ENCODE assay signal across 8 mouse cellular contexts in genomic region chr8:88696228-88696627, GRCm38 (mm10). TPM values are rescaled to one million over a fixed set of nuclear protein-coding genes. Genes with fewer than 3 reads are reported as not detected.
A peak's percentile ranks its signal among the peaks of the same experiment; 100 is the strongest.
DNase-seq lines count a peak whose midpoint lies in the region; ATAC-seq and TF ChIP-seq lines count a peak whose summit lies in the region.

No protein-coding gene starts in this region.

- no peak for DNase-seq in kidney, adult 2 months
- DNase-seq in kidney, adult 11 months: no peak
- peak; percentile 41 to 49 for DNase-seq in cerebellum, adult 2 months
- no peak for DNase-seq in heart, postnatal 0 days (ENCODE audit: low spot score)
- DNase-seq in liver, postnatal 0 days: no peak
- DNase-seq in right cerebral cortex, postnatal 36 days (ENCODE audit: low spot score in 2 of 2): no peak
- DNase-seq in spleen, postnatal 10 days (ENCODE audit: low spot score in 2 of 2): no peak
- no peak for DNase-seq in spleen, postnatal 14 days (ENCODE audit: low spot score in 2 of 2)

- no peak for TF ChIP-seq POLR2A in kidney, adult 2 months (IDR thresholded peaks at IDR 0.05; ENCODE audit: low read depth, low read length)
- TF ChIP-seq POLR2A in cerebellum, adult 2 months (IDR thresholded peaks at IDR 0.05; ENCODE audit: borderline replicate concordance, insufficient read depth, low read length): no peak

- peak overlapping the region; percentile 4; the same call in 1 of the 2 replicates for H3K27ac ChIP-seq in kidney, adult 2 months (ENCODE audit: insufficient read depth, low read depth, low read length)
- no peak overlapping the region for H3K27ac ChIP-seq in cerebellum, adult 2 months (ENCODE audit: insufficient read depth, low read length)
- no peak overlapping the region for H3K27ac ChIP-seq in heart, postnatal 0 days (ENCODE audit: low read depth)
- peak overlapping the region; percentile 4; the same call in 1 of the 2 replicates for H3K27ac ChIP-seq in liver, postnatal 0 days (ENCODE audit: low read depth)

- H3K36me3 ChIP-seq in kidney, adult 2 months (ENCODE audit: control insufficient read depth, insufficient read depth, low read length): no peaks in the 10 kb centered on the region
- no peaks in the 10 kb centered on the region for H3K36me3 ChIP-seq in heart, postnatal 0 days (replicated peaks; ENCODE audit: control insufficient read depth, insufficient read depth, low read length)
- H3K36me3 ChIP-seq in liver, postnatal 0 days (replicated peaks; ENCODE audit: insufficient read depth, low read length): no peaks in the 10 kb centered on the region

- no peak overlapping the region for H3K9ac ChIP-seq in heart, postnatal 0 days (replicated peaks; ENCODE audit: low read depth, low read length)
- H3K9ac ChIP-seq in liver, postnatal 0 days (replicated peaks): no peak overlapping the region

- H3K27me3 ChIP-seq in kidney, adult 2 months (replicated peaks; ENCODE audit: control insufficient read depth, insufficient read depth, low read length): no peaks in the 10 kb centered on the region
- no peaks in the 10 kb centered on the region for H3K27me3 ChIP-seq in cerebellum, adult 2 months (ENCODE audit: control insufficient read depth, insufficient read depth, low read length)
- H3K27me3 ChIP-seq in heart, postnatal 0 days (ENCODE audit: control insufficient read depth, insufficient read depth, low read length): no peaks in the 10 kb centered on the region
- no peaks in the 10 kb centered on the region for H3K27me3 ChIP-seq in liver, postnatal 0 days (ENCODE audit: insufficient read depth, low read length)

- H3K4me3 ChIP-seq in kidney, adult 2 months (ENCODE audit: insufficient read depth, low read depth, low read length): peak overlapping the region; percentile 25
- peak overlapping the region; percentile 60 for H3K4me3 ChIP-seq in cerebellum, adult 2 months (replicated peaks; ENCODE audit: insufficient read depth, low read depth, low read length)
- H3K4me3 ChIP-seq in heart, postnatal 0 days (ENCODE audit: low read depth, low read length): peak overlapping the region; percentile 83
- H3K4me3 ChIP-seq in liver, postnatal 0 days (ENCODE audit: low read depth, low read length): peak overlapping the region; percentile 90

- no peak for ATAC-seq in heart, postnatal 0 days (ENCODE audit: insufficient read depth, low read depth)
- ATAC-seq in liver, postnatal 0 days: no peak

- H3K4me1 ChIP-seq in kidney, adult 2 months (ENCODE audit: control insufficient read depth, insufficient read depth, low read length): peaks cover 8% of the 10 kb centered on the region; the same call in 1 of the 2 replicates
- H3K4me1 ChIP-seq in cerebellum, adult 2 months (ENCODE audit: control insufficient read depth, insufficient read depth, low read length): peaks cover 2% of the 10 kb centered on the region; the same call in 1 of the 2 replicates
- peaks cover 6% of the 10 kb centered on the region; the same call in 1 of the 2 replicates for H3K4me1 ChIP-seq in heart, postnatal 0 days (ENCODE audit: control insufficient read depth, insufficient read depth)
- H3K4me1 ChIP-seq in liver, postnatal 0 days (ENCODE audit: insufficient read depth): peaks cover 12% of the 10 kb centered on the region

- TF ChIP-seq EP300 in heart, postnatal 0 days (IDR thresholded peaks at IDR 0.05; ENCODE audit: low read depth): no peak
- no peak for TF ChIP-seq EP300 in liver, postnatal 0 days (IDR thresholded peaks at IDR 0.05; ENCODE audit: low read depth)

- TF ChIP-seq CTCF in kidney, adult 2 months (conservative IDR thresholded peaks at IDR 0.05; ENCODE audit: insufficient read depth, insufficient read length, low read depth, low read length): no peak
- no peak for TF ChIP-seq CTCF in cerebellum, adult 2 months (IDR thresholded peaks at IDR 0.05; ENCODE audit: borderline replicate concordance, insufficient read depth, low read depth, low read length)
- TF ChIP-seq CTCF in heart, postnatal 0 days (IDR thresholded peaks at IDR 0.05; ENCODE audit: low read depth): no peak
- no peak for TF ChIP-seq CTCF in liver, postnatal 0 days (IDR thresholded peaks at IDR 0.05; ENCODE audit: low read depth)

- H3K4me2 ChIP-seq in heart, postnatal 0 days (ENCODE audit: low read depth, low read length): peak overlapping the region; percentile 58
- H3K4me2 ChIP-seq in liver, postnatal 0 days (ENCODE audit: low read depth, low read length): peak overlapping the region; percentile 68

- H3K9me3 ChIP-seq in heart, postnatal 0 days (replicated peaks; ENCODE audit: control insufficient read depth, low read length): no peaks in the 10 kb centered on the region
- no peaks in the 10 kb centered on the region for H3K9me3 ChIP-seq in liver, postnatal 0 days (ENCODE audit: low read length)

- WGBS in kidney, adult 2 months: 4% methylated on average over 7 of the region's 7 CpGs
- 2% methylated on average over 7 of the region's 7 CpGs for WGBS in cerebellum, adult 2 months
- WGBS in heart, postnatal 0 days: 15% methylated on average over 7 of the region's 7 CpGs
- 18% methylated on average over 7 of the region's 7 CpGs for WGBS in liver, postnatal 0 days (ENCODE audit: insufficient replicate concordance)

RNA-seq across cellular contexts. Expression of gene Cyld, which starts 0.6 kb away (rescaled TPM):
- 8.4 and 10.0 TPM in 2 replicates for polyA plus RNA-seq in kidney, adult 2 months (2012; rRNA removed)
- 26.8 and 27.1 TPM in 2 replicates for polyA plus RNA-seq in cerebellum, adult 2 months (2012; rRNA removed)
- 11.1 and 13.4 TPM in 2 replicates for total RNA-seq in heart, postnatal 0 days (2014; rRNA removed; ENCODE audit: low replicate concordance)
- 7.8 and 8.2 TPM in 2 replicates for polyA plus RNA-seq in heart, postnatal 0 days (2015; fragmentation: Nextera tagmentation; extraction: Ambion mirVana)
- polyA plus RNA-seq in liver, postnatal 0 days (2015; fragmentation: Nextera tagmentation; extraction: Ambion mirVana): 3.7 and 4.6 TPM in 2 replicates

RNA-seq across cellular contexts. Expression of gene Nod2, which starts 49.1 kb away (rescaled TPM):
- 1.4 and 1.7 TPM in 2 replicates for polyA plus RNA-seq in kidney, adult 2 months (2012; rRNA removed)
- polyA plus RNA-seq in cerebellum, adult 2 months (2012; rRNA removed): 0.11 and 0.28 TPM in 2 replicates
- total RNA-seq in heart, postnatal 0 days (2014; rRNA removed; ENCODE audit: low replicate concordance): 0.54 TPM in 1 of 2 replicates, not detected in the other
- polyA plus RNA-seq in heart, postnatal 0 days (2015; fragmentation: Nextera tagmentation; extraction: Ambion mirVana): 0.10 and 0.14 TPM in 2 replicates
- polyA plus RNA-seq in liver, postnatal 0 days (2015; fragmentation: Nextera tagmentation; extraction: Ambion mirVana): 0.07 and 0.08 TPM in 2 replicates

Comparison
In these comparisons a context has a peak if more than half of its experiments do, and no peak if none do; other contexts are left out.
1. DNase-seq: peak in cerebellum, adult 2 months (2 of 2); none in kidney, adult 2 months (single experiment), kidney, adult 11 months (single experiment), heart, postnatal 0 days (single experiment), liver, postnatal 0 days (single experiment), right cerebral cortex, postnatal 36 days (0 of 2), spleen, postnatal 10 days (0 of 2) and spleen, postnatal 14 days (0 of 2).
2. H3K27ac ChIP-seq: peak in kidney, adult 2 months (single experiment) and liver, postnatal 0 days (single experiment); none in cerebellum, adult 2 months (single experiment) and heart, postnatal 0 days (single experiment).
3. H3K4me3 ChIP-seq: peak in every context shown above with its lines; median percentile 90 in liver, postnatal 0 days; 83 in heart, postnatal 0 days; 60 in cerebellum, adult 2 months; 25 in kidney, adult 2 months.